Mouse (Mus musculus): Measurements from ENCODE around the gene Slc41a1.

GRCm38 (mm10) chr1:131795171-131795570 is 32.1 kb upstream of the Slc41a1 start:
- TF ChIP-seq CTCF (IDR thresholded peaks at IDR 0.05) (no peak), EP300 (IDR thresholded peaks at IDR 0.05; ENCODE audit: insufficient read depth, low read depth, low read length) (no peak)
